Mouse (Mus musculus) hindbrain, embryonic 15.5 days (tissue): ENCODE results near the gene Zfp91. TPM values are rescaled to one million over a fixed set of nuclear protein-coding genes. Genes with fewer than 3 reads are reported as not detected.

ENCODE experiments used
- ATAC-seq: fragments of 200-750 bp; cut with Nextera tagmentation; 2 replicates; pipeline ENCODE4 v1.8.0; 2017; ENCODE audit warnings: low read depth, moderate number of reproducible peaks, moderate TSS enrichment; ENCODE audit not compliant: low FRiP score
- H3K27ac ChIP-seq: fragments of 300-500 bp; sonication (generic); replicated peaks from 2 replicates; pipeline ENCODE4 v1.5.1; 2015; ENCODE audit warnings: mild to moderate bottlenecking, inconsistent platforms
- H3K27me3 ChIP-seq: fragments of 300-500 bp; sonication (generic); 2 replicates; pipeline ENCODE4 v1.6.1; 2015; ENCODE audit warnings: control low read depth, inconsistent platforms
- H3K36me3 ChIP-seq: fragments of 300-500 bp; sonication (generic); 2 replicates; pipeline ENCODE4 v1.6.1; 2015; ENCODE audit warnings: control low read depth, inconsistent platforms
- H3K4me1 ChIP-seq: fragments of 300-500 bp; sonication (generic); replicated peaks from 2 replicates; pipeline ENCODE4 v1.6.1; 2015; ENCODE audit warnings: control low read depth, inconsistent platforms
- H3K4me2 ChIP-seq: fragments of 300-500 bp; sonication (generic); 2 replicates; pipeline ENCODE4 v1.6.1; 2015; ENCODE audit warnings: moderate library complexity, mild to moderate bottlenecking, inconsistent platforms
- H3K4me3 ChIP-seq: fragments of 300-500 bp; sonication (generic); 2 replicates; pipeline ENCODE4 v1.5.1; 2015; ENCODE audit warnings: mild to moderate bottlenecking, inconsistent platforms
- H3K9ac ChIP-seq: fragments of 300-500 bp; sonication (generic); 2 replicates; pipeline ENCODE4 v1.6.1; 2015; ENCODE audit warnings: inconsistent platforms
- H3K9me3 ChIP-seq: fragments of 300-500 bp; sonication (generic); 2 replicates; pipeline ENCODE4 v1.6.1; 2016; ENCODE audit warnings: control low read depth, inconsistent platforms
- WGBS: fragments of 180-500 bp; shearing (Covaris S2); methylation state at CpG from one replicate; pipeline ENCODE4 v1.1.7; 2015; 5-methylcytosine and 5-hydroxymethylcytosine counted together
- polyA plus RNA-seq: library from polyadenylated mRNA; unstranded; fragments of >200 nt; fragmentation: Nextera tagmentation; extraction: Ambion mirVana; gene quantifications from 2 replicates; pipeline ENCODE4 v1.2.1, GENCODE M21; 2015

Gene Zfp91
- polyA plus RNA-seq = 13.6 and 14.3 TPM in 2 replicates

DNA sequence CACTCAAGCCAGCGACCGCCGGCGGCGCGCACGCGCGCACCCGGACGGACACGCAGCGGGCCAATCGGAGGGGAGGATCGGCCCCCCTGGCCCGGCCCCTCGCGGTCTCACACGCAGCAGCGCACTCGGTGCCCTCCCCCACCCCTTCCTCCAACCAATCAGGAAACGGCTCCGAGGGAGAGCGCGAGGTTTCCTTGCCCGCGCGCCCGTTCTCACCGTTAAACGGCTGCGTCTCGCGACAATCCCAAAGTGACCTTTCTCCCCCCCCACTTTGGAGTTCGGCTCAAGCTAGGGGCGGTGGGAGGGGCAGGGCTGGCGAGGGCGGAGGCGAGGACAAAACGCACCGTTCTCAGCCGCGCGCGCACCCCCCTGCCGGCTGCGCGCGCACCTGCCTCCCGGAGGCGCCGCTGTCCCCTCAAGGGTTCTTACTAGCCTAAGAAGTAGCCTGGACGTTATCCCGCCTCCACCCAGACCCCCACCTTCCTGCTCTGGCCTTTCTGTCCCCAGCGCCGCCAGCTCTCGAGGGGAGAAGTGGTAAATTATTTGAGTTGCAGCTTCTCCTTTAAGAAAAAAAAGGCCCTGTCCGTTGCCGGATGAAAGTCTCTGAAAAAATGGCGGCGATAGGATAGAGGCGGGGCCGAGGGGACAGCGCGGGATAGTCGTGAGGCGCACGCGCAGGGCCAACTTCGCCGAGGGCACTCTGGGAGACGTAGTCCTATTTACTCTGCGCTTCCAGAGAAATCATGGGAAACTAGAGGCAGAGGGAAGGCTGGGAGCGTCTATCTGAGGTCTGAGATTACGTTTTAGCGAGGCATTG, at the start of gene Zfp91, which contains the start of gene Lpxn:
TSS of gene Zfp91 (minus strand) at position 616 of the 817 bp plus-strand sequence.
TSS of gene Lpxn (plus strand) at position 683 of the 817 bp plus-strand sequence.
- H3K9ac ChIP-seq = peak within 1 kb of the TSS; percentile 97
- peak within 1 kb of the TSS; percentile 99 for H3K27ac ChIP-seq
- under 1% methylated on average over 56 of the region's 76 CpGs for WGBS
- H3K4me2 ChIP-seq = peak within 1 kb of the TSS; percentile 94
- no peaks in the 10 kb centered on the region for H3K9me3 ChIP-seq
- peaks cover 28% of the 10 kb centered on the region for H3K4me1 ChIP-seq
- no peaks in the 10 kb centered on the region for H3K36me3 ChIP-seq
- H3K27me3 ChIP-seq = no peaks in the 10 kb centered on the region
- peak within 1 kb of the TSS; percentile 98 for H3K4me3 ChIP-seq
- ATAC-seq = peak; percentile 96

DNA sequence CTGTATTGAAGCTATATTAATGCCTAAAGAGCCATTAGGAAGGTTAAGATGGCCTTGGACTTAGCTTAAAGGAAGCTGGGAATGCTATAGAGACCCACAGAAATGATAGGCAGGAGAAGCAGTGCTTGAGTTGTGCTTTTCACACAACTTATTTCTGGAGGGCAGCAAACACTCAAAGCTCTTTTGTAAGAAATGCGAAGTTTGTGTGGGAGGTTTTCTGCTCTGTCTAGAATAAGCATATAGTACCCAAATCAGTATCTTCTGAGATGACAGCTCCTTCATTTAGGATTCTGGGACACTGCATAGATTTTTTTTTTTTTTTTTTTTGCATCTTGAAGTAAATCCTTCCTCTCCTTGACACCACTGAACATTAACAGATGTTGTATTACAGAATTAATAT, 42.6 kb upstream of the Zfp91 start:
- Histone ChIP-seq H3K4me1 (no peaks in the 10 kb centered on the region), H3K9ac (no peak overlapping the region), H3K27me3 (no peaks in the 10 kb centered on the region), H3K9me3 (no peaks in the 10 kb centered on the region), H3K27ac (no peak overlapping the region), H3K4me2 (no peak overlapping the region), H3K4me3 (no peak overlapping the region), H3K36me3 (no peaks in the 10 kb centered on the region)
- WGBS = 83% methylated on average over 1 of the region's 1 CpGs
- ATAC-seq = no peak

DNA sequence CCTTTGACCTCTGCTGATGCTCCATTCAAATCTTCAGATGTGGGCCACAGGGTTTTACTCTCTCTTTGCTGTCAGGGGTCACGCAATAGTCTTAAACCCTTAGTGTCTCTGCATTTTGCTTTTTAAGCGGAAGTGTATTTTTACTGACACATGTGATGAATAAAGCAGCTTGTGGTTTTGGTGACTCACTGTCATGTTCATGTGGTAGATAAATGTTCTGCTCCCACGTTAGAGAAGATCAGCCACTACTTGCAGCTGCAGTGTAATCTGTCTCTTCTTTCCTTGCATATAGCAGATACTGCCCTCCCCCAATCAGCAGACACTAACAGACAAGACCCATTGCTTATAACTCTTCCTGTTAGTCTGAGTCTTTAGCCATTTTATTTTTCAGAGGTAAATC, 37.7 kb upstream of the Zfp91 start:
- ATAC-seq = no peak
- H3K27me3 ChIP-seq = no peaks in the 10 kb centered on the region
- no peaks in the 10 kb centered on the region for H3K4me1 ChIP-seq
- WGBS = 84% methylated on average over 3 of the region's 3 CpGs
- no peak overlapping the region for H3K9ac ChIP-seq
- H3K36me3 ChIP-seq = no peaks in the 10 kb centered on the region
- no peaks in the 10 kb centered on the region for H3K9me3 ChIP-seq
- H3K4me2 ChIP-seq = no peak overlapping the region
- H3K27ac ChIP-seq = no peak overlapping the region
- no peak overlapping the region for H3K4me3 ChIP-seq

DNA sequence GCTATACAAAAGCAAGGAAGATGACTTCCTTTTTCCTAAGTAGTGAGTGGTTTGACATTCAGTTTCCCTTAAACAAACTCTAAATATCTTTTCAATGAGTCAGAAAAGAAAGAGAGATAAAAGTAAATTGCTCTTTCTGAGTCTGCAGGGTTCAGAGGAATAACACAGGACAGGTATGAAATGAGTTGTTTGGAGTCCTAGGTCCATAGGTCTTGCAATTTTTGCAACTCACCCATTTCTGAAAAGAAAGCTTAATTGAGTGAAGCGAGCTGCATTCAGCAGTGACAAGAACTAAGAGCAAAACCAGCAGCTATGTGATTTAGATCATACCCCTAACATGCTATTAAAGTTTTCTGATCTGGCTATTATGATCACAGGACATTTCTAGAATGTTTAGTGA, 35.6 kb upstream of the Zfp91 start:
- H3K27ac ChIP-seq = no peak overlapping the region
- no peak for ATAC-seq
- no peaks in the 10 kb centered on the region for H3K9me3 ChIP-seq
- WGBS = 74% methylated on average over 1 of the region's 1 CpGs
- H3K9ac ChIP-seq = no peak overlapping the region
- no peak overlapping the region for H3K4me2 ChIP-seq
- H3K4me3 ChIP-seq = no peak overlapping the region
- no peaks in the 10 kb centered on the region for H3K4me1 ChIP-seq
- no peaks in the 10 kb centered on the region for H3K36me3 ChIP-seq
- no peaks in the 10 kb centered on the region for H3K27me3 ChIP-seq

DNA sequence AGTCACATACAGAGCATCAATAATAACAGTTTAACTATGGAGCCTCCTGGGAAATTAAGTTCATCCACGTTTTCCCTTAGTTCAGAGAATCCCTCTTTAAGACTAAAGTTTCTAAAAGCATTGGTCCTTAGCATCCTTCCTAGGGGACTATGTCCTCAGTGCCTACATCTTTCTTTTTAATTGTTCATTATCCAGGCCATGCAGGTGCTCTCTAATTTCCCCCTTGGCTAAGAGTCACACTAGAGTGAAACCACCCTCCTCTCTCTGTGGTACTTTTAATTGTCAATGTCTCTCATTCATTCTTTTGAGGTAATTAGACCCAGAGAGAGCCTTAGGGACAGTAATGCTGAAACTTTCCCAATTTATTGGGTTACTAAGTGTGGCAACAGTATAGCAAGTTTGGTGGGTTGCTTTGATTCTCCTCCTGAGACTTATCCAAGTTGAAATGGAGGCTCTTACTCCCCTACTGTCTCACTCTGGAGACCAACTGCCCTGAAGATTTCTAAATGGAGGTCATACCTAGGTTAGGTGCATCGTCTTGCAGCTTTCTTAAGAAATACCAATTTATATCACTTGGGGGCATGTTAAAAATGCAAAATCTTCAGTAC, 35.0 kb upstream of the Zfp91 start:
- Histone ChIP-seq H3K27me3 (no peaks in the 10 kb centered on the region), H3K27ac (no peak overlapping the region), H3K4me2 (no peak overlapping the region), H3K9me3 (no peaks in the 10 kb centered on the region), H3K9ac (no peak overlapping the region), H3K4me1 (no peaks in the 10 kb centered on the region), H3K4me3 (no peak overlapping the region), H3K36me3 (no peaks in the 10 kb centered on the region)
- WGBS = 74% methylated on average over 2 of the region's 2 CpGs
- no peak for ATAC-seq

DNA sequence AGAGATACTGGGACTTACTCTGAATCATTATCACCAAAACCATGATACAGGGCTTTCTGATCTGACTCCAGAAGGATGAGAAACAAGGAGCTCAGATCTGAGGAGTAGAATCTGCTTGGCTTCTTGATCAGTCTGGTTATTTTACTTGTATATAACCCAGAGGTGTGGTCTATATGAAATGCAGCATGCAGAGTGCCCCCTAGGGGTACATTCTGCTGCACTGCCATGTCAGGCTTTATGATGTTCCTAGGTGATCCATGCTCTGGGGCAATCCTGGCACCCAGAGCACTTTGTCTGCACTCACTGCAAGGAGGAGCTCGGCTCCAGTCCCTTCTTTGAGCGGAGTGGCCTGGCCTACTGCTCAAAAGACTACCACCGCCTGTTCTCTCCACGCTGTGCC, 28.6 kb upstream of the Zfp91 start:
- no peak overlapping the region for H3K4me3 ChIP-seq
- WGBS = 83% methylated on average over 4 of the region's 4 CpGs
- H3K9ac ChIP-seq = no peak overlapping the region
- no peak for ATAC-seq
- no peak overlapping the region for H3K27ac ChIP-seq
- H3K4me1 ChIP-seq = no peaks in the 10 kb centered on the region
- no peaks in the 10 kb centered on the region for H3K36me3 ChIP-seq
- no peaks in the 10 kb centered on the region for H3K27me3 ChIP-seq
- H3K4me2 ChIP-seq = no peak overlapping the region
- H3K9me3 ChIP-seq = no peaks in the 10 kb centered on the region

DNA sequence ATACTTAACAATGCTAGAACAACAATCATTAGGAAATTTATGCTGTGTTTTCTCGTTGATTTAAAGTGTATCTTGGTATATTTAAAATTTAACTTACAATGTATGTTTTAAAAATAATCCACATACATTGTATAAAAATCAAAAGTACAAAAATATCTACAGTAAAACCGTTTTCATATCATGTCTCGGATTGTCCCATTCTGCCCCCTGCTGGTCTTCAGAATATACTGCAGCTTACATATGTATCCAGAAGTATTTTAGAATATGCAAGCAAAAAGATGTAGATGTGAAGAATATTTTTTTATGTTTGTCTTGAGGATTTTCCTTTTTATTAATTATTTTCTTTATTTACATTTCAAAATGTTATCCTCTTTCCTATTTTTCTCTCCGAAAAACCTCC, 24.5 kb upstream of the Zfp91 start:
- no peak for ATAC-seq
- no peak overlapping the region for H3K9ac ChIP-seq
- 36% methylated on average over 4 of the region's 4 CpGs for WGBS
- H3K36me3 ChIP-seq = no peaks in the 10 kb centered on the region
- no peak overlapping the region for H3K4me3 ChIP-seq
- no peak overlapping the region for H3K4me2 ChIP-seq
- no peaks in the 10 kb centered on the region for H3K4me1 ChIP-seq
- no peaks in the 10 kb centered on the region for H3K27me3 ChIP-seq
- H3K9me3 ChIP-seq = no peaks in the 10 kb centered on the region
- no peak overlapping the region for H3K27ac ChIP-seq

DNA sequence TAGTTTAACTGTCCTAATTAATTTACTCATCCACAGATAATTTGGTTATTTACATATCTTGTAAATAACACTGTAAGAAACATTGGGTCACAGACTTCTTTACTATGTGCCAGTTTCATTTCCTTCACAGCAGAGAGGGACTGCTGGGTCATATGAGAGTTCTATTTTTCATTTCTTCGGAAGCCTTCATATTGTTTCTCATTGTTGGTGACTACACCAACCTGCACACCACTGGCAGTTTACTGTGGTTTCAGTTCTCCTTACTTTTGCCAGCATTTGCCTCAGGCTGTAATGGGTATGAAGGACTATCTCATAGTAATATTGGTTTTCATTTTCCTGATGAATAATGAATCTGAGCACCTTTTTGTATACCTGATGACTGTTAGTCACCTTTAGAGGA, 22.6 kb upstream of the Zfp91 start:
- H3K27ac ChIP-seq = no peak overlapping the region
- no peaks in the 10 kb centered on the region for H3K27me3 ChIP-seq
- H3K4me3 ChIP-seq = no peak overlapping the region
- H3K4me2 ChIP-seq = no peak overlapping the region
- WGBS = 89% methylated on average over 1 of the region's 1 CpGs
- no peaks in the 10 kb centered on the region for H3K4me1 ChIP-seq
- no peak for ATAC-seq
- no peaks in the 10 kb centered on the region for H3K36me3 ChIP-seq
- H3K9me3 ChIP-seq = no peaks in the 10 kb centered on the region
- no peak overlapping the region for H3K9ac ChIP-seq

DNA sequence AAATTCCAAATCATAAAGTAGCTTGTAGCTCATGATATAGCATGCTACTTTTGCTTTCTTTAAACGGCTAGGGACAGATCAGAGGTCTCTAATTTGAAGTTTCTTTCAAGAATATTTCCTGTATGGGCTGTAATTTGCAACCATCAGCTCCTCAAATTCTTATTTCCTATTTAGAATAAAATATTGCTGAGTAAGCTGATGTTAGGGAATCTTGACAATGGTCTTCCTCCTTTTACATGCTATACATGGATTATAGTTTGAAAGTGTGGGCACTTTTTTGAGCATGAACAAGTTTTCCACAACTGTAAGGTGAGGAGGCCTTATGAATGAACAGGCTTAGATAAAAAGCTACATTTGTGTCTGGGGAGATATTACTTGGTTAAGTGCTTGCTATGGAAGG, 18.0 kb upstream of the Zfp91 start:
- Histone ChIP-seq H3K27me3 (no peaks in the 10 kb centered on the region), H3K27ac (no peak overlapping the region), H3K4me1 (no peaks in the 10 kb centered on the region), H3K9me3 (no peaks in the 10 kb centered on the region), H3K4me2 (no peak overlapping the region), H3K9ac (no peak overlapping the region), H3K4me3 (no peak overlapping the region), H3K36me3 (no peaks in the 10 kb centered on the region)
- WGBS = 85% methylated on average over 1 of the region's 1 CpGs
- no peak for ATAC-seq

DNA sequence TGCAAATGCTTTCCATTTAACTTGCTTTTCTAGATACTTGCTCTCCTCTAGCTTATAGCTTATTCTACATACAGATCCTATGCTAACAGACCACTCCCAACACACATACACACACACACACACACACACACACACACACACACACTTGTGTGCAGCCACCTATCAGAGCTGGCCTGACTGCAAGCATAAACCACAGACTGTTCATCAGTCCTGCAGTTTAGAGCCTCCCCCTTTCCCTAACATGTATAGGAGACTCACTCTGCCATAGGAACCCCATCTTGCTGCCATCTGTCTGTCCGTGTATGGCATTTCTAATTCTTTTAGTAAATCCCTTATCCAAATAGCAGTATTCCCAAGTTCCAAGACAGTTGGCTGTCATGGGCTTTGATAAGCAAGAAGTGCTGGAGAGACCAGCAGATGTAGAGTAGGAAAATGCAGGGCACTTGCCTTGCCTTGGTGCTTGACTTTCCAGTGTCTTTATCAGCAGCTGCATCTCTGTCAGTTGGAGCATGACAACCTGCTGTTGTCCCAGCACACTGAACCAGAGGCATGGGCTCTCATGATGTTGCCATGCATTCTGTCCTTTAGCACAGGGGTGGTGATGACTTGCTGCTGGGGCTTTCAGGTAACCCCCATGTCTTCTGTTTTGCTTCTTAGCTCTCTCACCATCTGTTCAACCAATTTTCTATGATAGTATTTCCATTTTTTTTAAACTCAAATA, 16.9 kb upstream of the Zfp91 start:
- Histone ChIP-seq H3K9ac (no peak overlapping the region), H3K36me3 (no peaks in the 10 kb centered on the region), H3K27me3 (no peaks in the 10 kb centered on the region), H3K9me3 (no peaks in the 10 kb centered on the region), H3K27ac (no peak overlapping the region), H3K4me3 (no peak overlapping the region), H3K4me2 (no peak overlapping the region), H3K4me1 (no peaks in the 10 kb centered on the region)
- WGBS = 71% methylated on average over 1 of the region's 1 CpGs
- no peak for ATAC-seq

DNA sequence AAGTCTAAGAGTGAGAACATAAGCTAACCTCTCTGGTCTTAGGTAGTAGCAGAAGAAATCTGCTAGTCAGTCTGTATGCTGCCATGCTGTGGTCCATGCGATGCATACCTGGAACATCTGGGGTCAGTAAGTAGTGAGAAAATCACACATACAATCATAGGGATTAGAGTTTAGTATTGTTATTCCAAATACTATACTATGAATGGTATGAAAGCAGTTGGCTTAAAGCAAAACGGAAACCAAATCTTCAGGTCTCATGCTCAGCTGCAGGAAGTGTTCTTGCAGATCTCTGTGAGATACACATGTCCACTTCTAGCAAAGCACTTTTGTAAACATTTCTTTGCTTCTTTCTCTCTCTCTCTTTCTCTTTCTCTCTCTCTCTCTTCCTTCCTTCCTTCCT, 10.3 kb upstream of the Zfp91 start:
- H3K9me3 ChIP-seq = no peaks in the 10 kb centered on the region
- H3K4me1 ChIP-seq = no peaks in the 10 kb centered on the region
- 83% methylated on average over 2 of the region's 2 CpGs for WGBS
- H3K4me2 ChIP-seq = no peak overlapping the region
- H3K27ac ChIP-seq = no peak overlapping the region
- H3K36me3 ChIP-seq = no peaks in the 10 kb centered on the region
- no peaks in the 10 kb centered on the region for H3K27me3 ChIP-seq
- no peak for ATAC-seq
- H3K9ac ChIP-seq = no peak overlapping the region
- no peak overlapping the region for H3K4me3 ChIP-seq

DNA sequence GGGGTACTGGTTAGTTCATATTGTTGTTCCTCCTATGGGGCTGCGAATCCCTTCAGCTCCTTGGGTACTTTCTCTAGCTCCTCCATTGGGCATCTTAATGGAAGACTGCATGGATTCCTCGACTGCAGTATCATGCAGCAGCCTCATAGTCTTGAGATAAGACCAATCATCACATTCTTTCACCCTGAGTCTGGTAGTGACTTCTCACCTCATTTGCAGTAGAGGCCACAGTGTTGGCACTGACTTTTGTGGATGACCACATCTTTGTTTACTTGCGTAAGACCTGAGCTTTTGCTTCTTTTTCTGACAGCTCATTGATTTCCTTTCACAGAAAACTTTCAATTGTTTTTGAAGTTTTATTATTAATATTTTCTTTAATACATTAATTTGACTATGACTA, 9.8 kb upstream of the Zfp91 start:
- ATAC-seq = no peak
- 88% methylated on average over 3 of the region's 3 CpGs for WGBS
- Histone ChIP-seq H3K4me1 (no peaks in the 10 kb centered on the region), H3K9ac (no peak overlapping the region), H3K36me3 (no peaks in the 10 kb centered on the region), H3K4me3 (no peak overlapping the region), H3K9me3 (no peaks in the 10 kb centered on the region), H3K27ac (no peak overlapping the region), H3K4me2 (no peak overlapping the region), H3K27me3 (no peaks in the 10 kb centered on the region)
